Mouse (Mus musculus): ENCODE measurements around the gene Colgalt1. TPM values are rescaled to one million over a fixed set of nuclear protein-coding genes. Genes with fewer than 3 reads are reported as not detected.
A peak's percentile ranks its signal among the peaks of the same experiment; 100 is the strongest.

Gene Colgalt1
- polyA plus RNA-seq, 1 experiment from 2014 or later, result 45.3 TPM

GRCm38 (mm10) chr8:71628396-71629095 is 17.7 kb downstream of the Colgalt1 start:
- no peak for ATAC-seq
- WGBS, result 9% methylated on average over 16 of the region's 16 CpGs
- H3K36me3 ChIP-seq (ENCODE audit: control insufficient read depth, insufficient read depth, low read length), result peaks cover 25% of the 10 kb centered on the region

DNA sequence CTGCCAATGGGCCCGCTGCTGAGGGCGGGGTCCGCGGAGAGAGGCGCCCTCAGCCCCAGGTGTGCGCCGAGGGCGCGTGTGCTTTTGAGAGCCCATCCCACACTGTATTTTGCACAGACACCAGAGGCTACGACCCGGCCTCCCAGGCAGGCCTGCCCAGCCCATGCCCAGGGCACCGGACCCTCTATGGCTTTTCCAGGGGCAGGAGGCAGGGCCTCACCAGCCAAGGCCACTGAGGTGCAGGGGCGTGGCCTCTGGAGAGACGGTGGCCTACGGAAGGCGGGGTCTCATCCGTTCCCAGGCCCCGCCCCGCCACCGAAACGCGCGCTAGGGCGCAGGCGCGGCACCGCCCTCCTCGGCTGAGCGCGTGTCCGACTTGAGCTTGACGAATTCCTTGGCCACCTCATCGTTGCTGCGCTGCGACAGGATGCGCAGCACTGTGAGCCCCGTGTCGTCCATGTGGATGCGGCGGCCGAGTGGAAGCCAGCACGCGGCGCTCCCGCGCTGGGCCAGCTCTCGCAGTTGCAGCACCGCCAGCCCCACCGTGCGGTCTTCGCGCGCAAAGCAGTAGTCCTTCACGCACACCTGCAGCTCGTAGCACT is 18.4 kb downstream of the Colgalt1 start:
- ATAC-seq, result peak; percentile 87
- Histone ChIP-seq H3K36me3 (ENCODE audit: control insufficient read depth, insufficient read depth, low read length) (peaks cover 21% of the 10 kb centered on the region), H3K4me3 (ENCODE audit: low read depth, low read length) (peak overlapping the region; percentile 43), H3K27ac (ENCODE audit: low read depth, low read length) (peak overlapping the region; percentile 46; the same call in 1 of the 2 replicates), H3K4me1 (ENCODE audit: control insufficient read depth, insufficient read depth, low read length) (peaks cover 13% of the 10 kb centered on the region), H3K9me3 (replicated peaks; ENCODE audit: control insufficient read depth, low read length) (no peaks in the 10 kb centered on the region; the same call in 1 of the 2 replicates), H3K9ac (ENCODE audit: low read length) (peak overlapping the region; percentile 68), H3K4me2 (ENCODE audit: low read length) (peak overlapping the region; percentile 93), H3K27me3 (replicated peaks; ENCODE audit: control insufficient read depth, insufficient read depth, low read length) (peaks cover 6% of the 10 kb centered on the region)
- DNase-seq (ENCODE audit: low spot score), result peak; percentile 93
- WGBS, result under 1% methylated on average over 50 of the region's 55 CpGs

More at GRCm38 (mm10) chr8:71628396-71629095, 17.7 kb downstream of the Colgalt1 start:
- Histone ChIP-seq H3K9me3 (replicated peaks; ENCODE audit: control insufficient read depth, low read length) (no peaks in the 10 kb centered on the region; the same call in 1 of the 2 replicates), H3K4me2 (ENCODE audit: low read length) (peak overlapping the region; percentile 93), H3K9ac (ENCODE audit: low read length) (peak overlapping the region; percentile 68), H3K4me1 (ENCODE audit: control insufficient read depth, insufficient read depth, low read length) (peaks cover 13% of the 10 kb centered on the region), H3K4me3 (ENCODE audit: low read depth, low read length) (peak overlapping the region; percentile 43), H3K27me3 (replicated peaks; ENCODE audit: control insufficient read depth, insufficient read depth, low read length) (peaks cover 6% of the 10 kb centered on the region), H3K27ac (ENCODE audit: low read depth, low read length) (peak overlapping the region; percentile 46; the same call in 1 of the 2 replicates)
- DNase-seq (ENCODE audit: low spot score), result no peak

- peak overlapping the region; percentile 93 for H3K4me2 ChIP-seq (ENCODE audit: low read length)
- H3K9me3 ChIP-seq (replicated peaks; ENCODE audit: control insufficient read depth, low read length), result no peaks in the 10 kb centered on the region; the same call in 1 of the 2 replicates
- H3K9ac ChIP-seq (ENCODE audit: low read length), result peak overlapping the region; percentile 68
- WGBS, result 4% methylated on average over 25 of the region's 25 CpGs
- ATAC-seq (peak; percentile 36), DNase-seq (ENCODE audit: low spot score) (peak; percentile 66)
- H3K4me1 ChIP-seq (ENCODE audit: control insufficient read depth, insufficient read depth, low read length), result peaks cover 13% of the 10 kb centered on the region
- H3K27ac ChIP-seq (ENCODE audit: low read depth, low read length), result 0 out of 2 replicates have a peak overlapping the region, but pooled peaks have one; percentile 46
- H3K4me3 ChIP-seq (ENCODE audit: low read depth, low read length), result peak overlapping the region; percentile 43
- H3K36me3 ChIP-seq (ENCODE audit: control insufficient read depth, insufficient read depth, low read length), result peaks cover 15% of the 10 kb centered on the region
- H3K27me3 ChIP-seq (replicated peaks; ENCODE audit: control insufficient read depth, insufficient read depth, low read length), result peaks cover 6% of the 10 kb centered on the region
Measured at GRCm38 (mm10) chr8:71629781-71630212, 19.0 kb downstream of the Colgalt1 start.

- Histone ChIP-seq H3K4me2 (ENCODE audit: low read length) (no peak overlapping the region), H3K27me3 (replicated peaks; ENCODE audit: control insufficient read depth, insufficient read depth, low read length) (peaks cover 6% of the 10 kb centered on the region), H3K4me1 (ENCODE audit: control insufficient read depth, insufficient read depth, low read length) (peaks cover 13% of the 10 kb centered on the region), H3K27ac (ENCODE audit: low read depth, low read length) (no peak overlapping the region), H3K9me3 (replicated peaks; ENCODE audit: control insufficient read depth, low read length) (no peaks in the 10 kb centered on the region; the same call in 1 of the 2 replicates), H3K9ac (ENCODE audit: low read length) (no peak overlapping the region), H3K36me3 (ENCODE audit: control insufficient read depth, insufficient read depth, low read length) (peaks cover 6% of the 10 kb centered on the region), H3K4me3 (ENCODE audit: low read depth, low read length) (no peak overlapping the region)
- WGBS, result 95% methylated on average over 6 of the region's 6 CpGs
- DNase-seq (ENCODE audit: low spot score) (no peak), ATAC-seq (no peak)
Measured at GRCm38 (mm10) chr8:71630761-71631160, 20.0 kb downstream of the Colgalt1 start.

- Histone ChIP-seq H3K9me3 (replicated peaks; ENCODE audit: control insufficient read depth, low read length) (no peaks in the 10 kb centered on the region; the same call in 1 of the 2 replicates), H3K4me2 (ENCODE audit: low read length) (no peak overlapping the region), H3K4me1 (ENCODE audit: control insufficient read depth, insufficient read depth, low read length) (peaks cover 13% of the 10 kb centered on the region), H3K27ac (ENCODE audit: low read depth, low read length) (no peak overlapping the region), H3K27me3 (replicated peaks; ENCODE audit: control insufficient read depth, insufficient read depth, low read length) (peaks cover 10% of the 10 kb centered on the region), H3K4me3 (ENCODE audit: low read depth, low read length) (no peak overlapping the region), H3K36me3 (ENCODE audit: control insufficient read depth, insufficient read depth, low read length) (peaks cover 3% of the 10 kb centered on the region; the same call in 1 of the 2 replicates), H3K9ac (ENCODE audit: low read length) (no peak overlapping the region)
- no peak for DNase-seq (ENCODE audit: low spot score)
- no peak for ATAC-seq
- WGBS, result 72% methylated on average over 2 of the region's 2 CpGs
Measured at GRCm38 (mm10) chr8:71631897-71632296, 21.1 kb downstream of the Colgalt1 start.

GRCm38 (mm10) chr8:71633164-71633563 is 22.4 kb downstream of the Colgalt1 start:
- Histone ChIP-seq H3K4me1 (ENCODE audit: control insufficient read depth, insufficient read depth, low read length) (peaks cover 13% of the 10 kb centered on the region), H3K4me2 (ENCODE audit: low read length) (no peak overlapping the region), H3K9ac (ENCODE audit: low read length) (no peak overlapping the region), H3K27me3 (replicated peaks; ENCODE audit: control insufficient read depth, insufficient read depth, low read length) (peaks cover 10% of the 10 kb centered on the region), H3K27ac (ENCODE audit: low read depth, low read length) (no peak overlapping the region), H3K4me3 (ENCODE audit: low read depth, low read length) (no peak overlapping the region), H3K36me3 (ENCODE audit: control insufficient read depth, insufficient read depth, low read length) (peaks cover 3% of the 10 kb centered on the region; the same call in 1 of the 2 replicates), H3K9me3 (replicated peaks; ENCODE audit: control insufficient read depth, low read length) (no peaks in the 10 kb centered on the region; the same call in 1 of the 2 replicates)
- DNase-seq (ENCODE audit: low spot score) (no peak), ATAC-seq (no peak)
- 9% methylated on average over 19 of the region's 22 CpGs for WGBS

- H3K4me3 ChIP-seq (ENCODE audit: low read depth, low read length), result no peak overlapping the region
- DNase-seq (ENCODE audit: low spot score) (peak; percentile 76), ATAC-seq (peak; percentile 61)
- 0 out of 2 replicates have a peak overlapping the region, but pooled peaks have one; percentile 10 for H3K9ac ChIP-seq (ENCODE audit: low read length)
- H3K27ac ChIP-seq (ENCODE audit: low read depth, low read length), result no peak overlapping the region
- H3K36me3 ChIP-seq (ENCODE audit: control insufficient read depth, insufficient read depth, low read length), result peaks cover 9% of the 10 kb centered on the region
- 3% methylated on average over 26 of the region's 26 CpGs for WGBS
- H3K9me3 ChIP-seq (replicated peaks; ENCODE audit: control insufficient read depth, low read length), result no peaks in the 10 kb centered on the region; the same call in 1 of the 2 replicates
- H3K4me1 ChIP-seq (ENCODE audit: control insufficient read depth, insufficient read depth, low read length), result peaks cover 8% of the 10 kb centered on the region
- peaks cover 10% of the 10 kb centered on the region for H3K27me3 ChIP-seq (replicated peaks; ENCODE audit: control insufficient read depth, insufficient read depth, low read length)
- H3K4me2 ChIP-seq (ENCODE audit: low read length), result peak overlapping the region; percentile 30
Measured at GRCm38 (mm10) chr8:71633981-71634667, 23.3 kb downstream of the Colgalt1 start.

- ATAC-seq (no peak), DNase-seq (ENCODE audit: low spot score) (no peak)
- H3K4me3 ChIP-seq (ENCODE audit: low read depth, low read length), result no peak overlapping the region
- H3K9ac ChIP-seq (ENCODE audit: low read length), result no peak overlapping the region
- peaks cover 4% of the 10 kb centered on the region; the same call in 1 of the 2 replicates for H3K27me3 ChIP-seq (replicated peaks; ENCODE audit: control insufficient read depth, insufficient read depth, low read length)
- no peaks in the 10 kb centered on the region for H3K4me1 ChIP-seq (ENCODE audit: control insufficient read depth, insufficient read depth, low read length)
- H3K4me2 ChIP-seq (ENCODE audit: low read length), result no peak overlapping the region
- H3K27ac ChIP-seq (ENCODE audit: low read depth, low read length), result no peak overlapping the region
- no peaks in the 10 kb centered on the region; the same call in 1 of the 2 replicates for H3K9me3 ChIP-seq (replicated peaks; ENCODE audit: control insufficient read depth, low read length)
- 68% methylated on average over 8 of the region's 8 CpGs for WGBS
- peaks cover 27% of the 10 kb centered on the region for H3K36me3 ChIP-seq (ENCODE audit: control insufficient read depth, insufficient read depth, low read length)
Measured at GRCm38 (mm10) chr8:71637149-71638095, 26.6 kb downstream of the Colgalt1 start.

Data from forebrain, embryonic 14.5 days (tissue).